Mouse (Mus musculus) retina, embryonic 14.5 days (tissue): ENCODE measurements around the gene Tsnax.
A peak's percentile ranks its signal among the peaks of the same experiment; 100 is the strongest.

Experiments
- DNase-seq: peaks from one replicate; pipeline ENCODE4 v3.0.0-alpha.2; 2015; ENCODE audit warnings: low spot score

Gene Tsnax

GRCm38 (mm10) chr8:125080388-125081344 lies 67.9 kb downstream of the Tsnax start:
- DNase-seq, result peak; percentile 42

DNA sequence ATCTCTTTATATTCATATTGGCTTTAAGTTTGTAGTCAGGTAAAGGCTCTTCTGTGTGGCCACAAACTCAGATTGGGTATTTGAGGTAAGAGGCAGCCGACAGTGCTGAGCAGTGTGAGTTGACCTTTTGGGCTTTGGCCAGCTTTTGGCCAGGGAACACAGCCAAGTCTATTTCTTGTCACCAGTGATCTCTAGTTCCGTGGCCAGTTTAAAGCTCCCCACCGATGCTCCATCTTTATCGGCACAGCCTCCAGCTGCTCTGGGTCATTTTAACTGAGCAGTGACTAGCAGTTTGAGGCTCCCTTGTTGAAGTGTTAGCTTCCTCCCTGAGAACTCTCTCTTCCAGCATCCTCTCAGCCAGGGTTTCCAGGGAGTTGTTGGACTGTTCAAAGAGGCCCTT lies 70.9 kb downstream of the Tsnax start:
- no peak for DNase-seq
